Mouse (Mus musculus): Measurements from ENCODE around the gene Gm5460. TPM values are rescaled to one million over a fixed set of nuclear protein-coding genes. Genes with fewer than 3 reads are reported as not detected.

Gm5460 gene
- not detected in 2 replicates for total RNA-seq (2014; rRNA removed)
- polyA plus RNA-seq (2015; fragmentation: Nextera tagmentation; extraction: Ambion mirVana), result not detected in 2 replicates

GRCm38 (mm10) chr14:34016381-34016780, at the start of gene Gm5460:
Gene Gm5460, plus strand, starts transcription at chr14:34016758.
- Histone ChIP-seq H3K27me3 (ENCODE audit: insufficient read depth, low read length) (no peaks in the 10 kb centered on the region), H3K9me3 (ENCODE audit: low read length) (no peaks in the 10 kb centered on the region), H3K4me3 (ENCODE audit: low read depth, low read length) (no peak within 1 kb of the TSS), H3K4me1 (ENCODE audit: insufficient read depth) (no peaks in the 10 kb centered on the region), H3K4me2 (ENCODE audit: low read depth) (no peak within 1 kb of the TSS), H3K27ac (ENCODE audit: low read depth, low read length) (no peak within 1 kb of the TSS), H3K36me3 (ENCODE audit: insufficient read depth) (no peaks in the 10 kb centered on the region), H3K9ac (no peak within 1 kb of the TSS)
- DNase-seq, result no peak
- no peak for TF ChIP-seq CTCF (IDR thresholded peaks at IDR 0.05; ENCODE audit: low read depth)
- ATAC-seq, result no peak
- 96% methylated on average over 4 of the region's 4 CpGs for WGBS

- WGBS, result 48% methylated on average over 7 of the region's 7 CpGs
These were observed 43.9 kb upstream of the Gm5460 start for GRCm38 (mm10) chr14:33972679-33973078.

DNA sequence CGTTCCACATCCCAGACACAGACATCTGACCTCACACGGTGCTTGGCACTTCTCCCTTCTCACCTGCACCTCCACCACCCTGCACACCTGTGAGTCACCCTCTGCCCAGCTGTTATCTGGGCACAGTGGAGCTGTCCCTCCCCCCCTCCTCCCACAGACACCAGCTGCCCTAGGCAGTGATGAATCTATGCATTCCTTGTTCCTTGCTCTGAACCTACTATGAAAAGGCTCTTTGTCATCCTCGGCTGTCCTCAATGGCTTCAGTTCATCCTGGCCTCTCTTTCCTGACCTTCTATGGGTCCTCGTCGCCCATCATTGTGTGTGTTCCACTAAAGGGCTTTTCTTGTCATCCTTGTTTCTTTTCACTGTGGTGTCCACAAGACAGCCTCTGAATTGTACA, 41.8 kb upstream of the Gm5460 start:
- Histone ChIP-seq H3K27ac (ENCODE audit: low read depth, low read length) (no peak overlapping the region), H3K9ac (no peak overlapping the region), H3K4me2 (ENCODE audit: low read depth) (no peak overlapping the region), H3K36me3 (ENCODE audit: insufficient read depth) (no peaks in the 10 kb centered on the region), H3K4me1 (ENCODE audit: insufficient read depth) (no peaks in the 10 kb centered on the region), H3K9me3 (ENCODE audit: low read length) (no peaks in the 10 kb centered on the region), H3K27me3 (ENCODE audit: insufficient read depth, low read length) (no peaks in the 10 kb centered on the region), H3K4me3 (ENCODE audit: low read depth, low read length) (no peak overlapping the region)
- TF ChIP-seq CTCF (IDR thresholded peaks at IDR 0.05; ENCODE audit: low read depth), result no peak
- DNase-seq (no peak), ATAC-seq (peak; percentile 50)
- WGBS, result 56% methylated on average over 5 of the region's 5 CpGs

More at GRCm38 (mm10) chr14:33972679-33973078, 43.9 kb upstream of the Gm5460 start:
- no peaks in the 10 kb centered on the region for H3K9me3 ChIP-seq (ENCODE audit: low read length)
- peak; percentile 42; the same call in 1 of the 2 replicates for ATAC-seq
- H3K4me3 ChIP-seq (ENCODE audit: low read depth, low read length), result no peak overlapping the region
- H3K27ac ChIP-seq (ENCODE audit: low read depth, low read length), result no peak overlapping the region
- no peaks in the 10 kb centered on the region for H3K36me3 ChIP-seq (ENCODE audit: insufficient read depth)
- H3K9ac ChIP-seq, result no peak overlapping the region
- peak; percentile 61 for TF ChIP-seq CTCF (IDR thresholded peaks at IDR 0.05; ENCODE audit: low read depth)
- H3K27me3 ChIP-seq (ENCODE audit: insufficient read depth, low read length), result no peaks in the 10 kb centered on the region
- no peaks in the 10 kb centered on the region for H3K4me1 ChIP-seq (ENCODE audit: insufficient read depth)
- no peak overlapping the region for H3K4me2 ChIP-seq (ENCODE audit: low read depth)
- peak; percentile 19 for DNase-seq

DNA sequence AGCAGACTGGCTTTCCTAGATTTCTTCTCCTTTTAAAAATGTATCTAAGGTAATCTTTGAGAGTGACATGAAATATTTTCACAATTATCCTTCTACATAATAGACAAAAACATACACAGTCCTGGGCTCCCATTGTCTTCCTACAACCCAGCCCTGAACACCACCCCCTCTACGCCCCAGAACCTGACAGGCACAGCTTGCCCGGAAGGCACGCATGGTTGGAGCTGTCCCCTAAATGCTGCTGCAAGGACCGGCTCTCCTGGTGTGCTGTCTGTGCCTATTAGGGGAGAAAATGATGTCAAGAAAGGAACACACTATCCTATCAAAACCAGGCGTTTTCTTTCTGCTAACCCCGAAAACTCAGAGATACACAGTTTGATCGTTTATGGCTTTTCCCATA, 38.8 kb upstream of the Gm5460 start:
- H3K4me3 ChIP-seq (ENCODE audit: low read depth, low read length), result no peak overlapping the region; the same call in none of the 2 replicates
- no peaks in the 10 kb centered on the region for H3K36me3 ChIP-seq (ENCODE audit: insufficient read depth)
- 39% methylated on average over 7 of the region's 7 CpGs for WGBS
- H3K27ac ChIP-seq (ENCODE audit: low read depth, low read length), result no peak overlapping the region
- no peaks in the 10 kb centered on the region for H3K9me3 ChIP-seq (ENCODE audit: low read length)
- no peak overlapping the region for H3K9ac ChIP-seq
- DNase-seq (no peak), ATAC-seq (no peak)
- H3K4me2 ChIP-seq (ENCODE audit: low read depth), result peak overlapping the region; percentile 78; the same call in 1 of the 2 replicates
- H3K4me1 ChIP-seq (ENCODE audit: insufficient read depth), result no peaks in the 10 kb centered on the region
- TF ChIP-seq CTCF (IDR thresholded peaks at IDR 0.05; ENCODE audit: low read depth), result no peak
- H3K27me3 ChIP-seq (ENCODE audit: insufficient read depth, low read length), result no peaks in the 10 kb centered on the region

DNA sequence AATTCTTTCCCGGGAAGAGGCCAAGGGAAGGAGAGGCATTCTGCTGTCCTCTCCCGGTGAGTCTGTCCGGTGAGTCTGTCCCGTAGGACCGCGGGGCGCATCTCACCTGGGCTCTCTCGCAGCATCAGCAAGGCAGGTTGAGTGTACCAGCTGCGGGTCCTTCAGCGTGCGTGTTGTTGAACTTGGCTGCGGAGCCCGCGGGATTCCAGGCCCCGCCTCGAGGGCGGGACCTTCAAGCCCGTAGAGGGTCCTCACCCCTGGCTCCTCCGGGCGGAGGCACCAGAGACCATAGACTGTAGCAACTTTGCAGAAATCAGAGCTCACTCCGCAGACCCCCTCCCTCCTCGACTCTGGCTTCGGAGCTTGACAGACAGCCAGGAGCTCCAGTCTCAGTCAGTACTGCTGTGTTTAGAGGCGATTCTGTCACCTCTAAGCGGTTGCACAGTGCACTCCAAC, 37.9 kb upstream of the Gm5460 start, which contains the start of gene Zfp488:
Zfp488 (minus strand) TSS at position 161 of the 456 bp plus-strand sequence.
- no peak for TF ChIP-seq CTCF (IDR thresholded peaks at IDR 0.05; ENCODE audit: low read depth)
- peak; percentile 36 for DNase-seq
- H3K27ac ChIP-seq (ENCODE audit: low read depth, low read length), result no peak within 1 kb of the TSS
- peak; percentile 71 for ATAC-seq
- H3K9ac ChIP-seq, result peak within 1 kb of the TSS; percentile 35; the same call in 1 of the 2 replicates
- H3K4me3 ChIP-seq (ENCODE audit: low read depth, low read length), result peak within 1 kb of the TSS; percentile 35
- no peaks in the 10 kb centered on the region for H3K27me3 ChIP-seq (ENCODE audit: insufficient read depth, low read length)
- 4% methylated on average over 25 of the region's 25 CpGs for WGBS
- H3K36me3 ChIP-seq (ENCODE audit: insufficient read depth), result no peaks in the 10 kb centered on the region
- peak within 1 kb of the TSS; percentile 78 for H3K4me2 ChIP-seq (ENCODE audit: low read depth)
- H3K9me3 ChIP-seq (ENCODE audit: low read length), result no peaks in the 10 kb centered on the region
- H3K4me1 ChIP-seq (ENCODE audit: insufficient read depth), result no peaks in the 10 kb centered on the region

DNA sequence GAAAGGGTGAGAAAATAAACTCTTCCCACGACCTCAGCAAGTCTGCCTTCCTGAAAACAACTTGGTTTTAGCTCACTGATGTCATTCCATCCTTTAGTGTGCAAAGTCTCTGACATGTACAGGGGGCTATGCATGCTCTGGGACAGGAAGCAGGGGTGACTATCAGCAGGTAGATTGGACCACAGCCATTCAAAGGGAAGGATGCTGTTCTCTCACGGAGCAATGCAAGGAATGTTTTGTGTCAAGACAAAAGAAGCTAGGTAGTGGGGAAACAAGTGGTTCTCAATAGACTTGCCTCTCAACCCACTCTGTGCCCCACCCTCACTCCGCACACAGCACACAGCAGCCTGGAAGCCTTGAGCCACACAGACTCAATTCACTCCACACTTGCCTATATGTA, 27.4 kb upstream of the Gm5460 start:
- no peak for TF ChIP-seq CTCF (IDR thresholded peaks at IDR 0.05; ENCODE audit: low read depth)
- Histone ChIP-seq H3K4me1 (ENCODE audit: insufficient read depth) (no peaks in the 10 kb centered on the region), H3K27me3 (ENCODE audit: insufficient read depth, low read length) (no peaks in the 10 kb centered on the region), H3K9ac (no peak overlapping the region), H3K4me3 (ENCODE audit: low read depth, low read length) (no peak overlapping the region), H3K9me3 (ENCODE audit: low read length) (no peaks in the 10 kb centered on the region), H3K36me3 (ENCODE audit: insufficient read depth) (no peaks in the 10 kb centered on the region), H3K27ac (ENCODE audit: low read depth, low read length) (no peak overlapping the region), H3K4me2 (ENCODE audit: low read depth) (no peak overlapping the region)
- 33% methylated on average over 3 of the region's 3 CpGs for WGBS
- ATAC-seq (no peak), DNase-seq (no peak)

- H3K9me3 ChIP-seq (ENCODE audit: low read length), result no peaks in the 10 kb centered on the region
- no peak overlapping the region for H3K4me3 ChIP-seq (ENCODE audit: low read depth, low read length)
- ATAC-seq, result no peak
- no peaks in the 10 kb centered on the region for H3K4me1 ChIP-seq (ENCODE audit: insufficient read depth)
- H3K9ac ChIP-seq, result no peak overlapping the region
- 82% methylated on average over 4 of the region's 4 CpGs for WGBS
- no peak overlapping the region for H3K4me2 ChIP-seq (ENCODE audit: low read depth)
- no peak for TF ChIP-seq CTCF (IDR thresholded peaks at IDR 0.05; ENCODE audit: low read depth)
- DNase-seq, result no peak
- H3K36me3 ChIP-seq (ENCODE audit: insufficient read depth), result no peaks in the 10 kb centered on the region
- no peaks in the 10 kb centered on the region for H3K27me3 ChIP-seq (ENCODE audit: insufficient read depth, low read length)
- H3K27ac ChIP-seq (ENCODE audit: low read depth, low read length), result no peak overlapping the region
These were observed 24.6 kb upstream of the Gm5460 start for GRCm38 (mm10) chr14:33991971-33992370.
